ENCODE assay signal across 8 mouse cellular contexts in the genomic region with DNA sequence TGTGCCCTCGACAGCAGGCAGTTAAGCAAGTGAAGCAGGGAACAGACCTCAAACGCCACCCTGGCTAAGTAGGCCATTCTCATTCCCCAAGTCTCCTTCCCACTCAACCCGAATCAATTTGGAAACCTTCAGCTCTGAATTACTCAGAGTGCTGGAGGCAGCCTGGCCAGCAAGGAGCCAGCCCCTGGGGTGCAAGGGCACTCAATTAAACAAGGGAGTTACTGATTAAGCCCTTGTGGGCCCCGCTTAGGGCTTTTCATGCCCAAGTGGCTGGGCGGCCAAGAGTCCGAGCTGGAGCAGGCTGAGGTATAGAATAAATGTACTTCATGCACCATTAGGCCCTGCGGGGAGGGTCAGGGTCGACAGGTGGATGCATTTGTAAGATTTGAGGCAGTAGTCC. TPM values are rescaled to one million over a fixed set of nuclear protein-coding genes. Genes with fewer than 3 reads are reported as not detected.
DNase-seq lines count a peak whose midpoint lies in the region; ATAC-seq and TF ChIP-seq lines count a peak whose summit lies in the region.
"Had no signal": no experiment of that assay in that cellular context is flagged by ENCODE, and none has a peak within 500 bp of the region (broad histone marks: within the 10 kb centered on the region; RNA-seq: fewer than 3 reads in every experiment).

No protein-coding gene starts in this region.

- H3K9me3 ChIP-seq in embryonic facial prominence, embryonic 14.5 days (ENCODE audit: control insufficient read depth, low read length), result no peaks in the 10 kb centered on the region

- H3K9ac ChIP-seq in embryonic facial prominence, embryonic 14.5 days (ENCODE audit: low read depth, low read length), result no peak overlapping the region

- no peaks in the 10 kb centered on the region for H3K4me1 ChIP-seq in lung, adult 2 months (ENCODE audit: control insufficient read depth, insufficient read depth, low read length)
- H3K4me1 ChIP-seq in embryonic facial prominence, embryonic 14.5 days (ENCODE audit: control insufficient read depth, insufficient read depth, low read length), result no peaks in the 10 kb centered on the region

- H3K27me3 ChIP-seq in embryonic facial prominence, embryonic 14.5 days (replicated peaks; ENCODE audit: control insufficient read depth, insufficient read depth, low read length), result no peaks in the 10 kb centered on the region

- no peak overlapping the region for H3K4me3 ChIP-seq in lung, adult 2 months (replicated peaks; ENCODE audit: extremely low read depth, low read depth, low read length)
- H3K4me3 ChIP-seq in embryonic facial prominence, embryonic 14.5 days (ENCODE audit: low read depth, low read length), result no peak overlapping the region

- peak; percentile 14 to 33 for DNase-seq in lung, adult 18-20 months
- no peak for DNase-seq in lung, adult 2 months
- peak; percentile 25 for DNase-seq in embryonic facial prominence, embryonic 14.5 days (ENCODE audit: low spot score)
- DNase-seq in kidney, adult 18-20 months, result peak; percentile 86
- DNase-seq in lung, postnatal 14 days, result peak; percentile 7
- no peak for DNase-seq in thymus, postnatal 36 days
- no peak for DNase-seq in spleen, postnatal 10 days (ENCODE audit: low spot score in 2 of 2)
- DNase-seq: gastrocnemius, postnatal 36 days had no signal

- no peak for TF ChIP-seq POLR2A in lung, adult 2 months (IDR thresholded peaks at IDR 0.05; ENCODE audit: borderline replicate concordance, extremely low read depth, low read depth, low read length)

- no peaks in the 10 kb centered on the region for H3K36me3 ChIP-seq in embryonic facial prominence, embryonic 14.5 days (ENCODE audit: control insufficient read depth, insufficient read depth, low read length)

- H3K4me2 ChIP-seq in embryonic facial prominence, embryonic 14.5 days (ENCODE audit: low read depth, low read length), result no peak overlapping the region

- no peak for TF ChIP-seq CTCF in lung, adult 2 months (IDR thresholded peaks at IDR 0.05; ENCODE audit: insufficient read depth, low read length)

- WGBS in lung, adult 2 months, result 67% methylated on average over 8 of the region's 8 CpGs
- 48% methylated on average over 8 of the region's 8 CpGs for WGBS in embryonic facial prominence, embryonic 14.5 days

- H3K27ac ChIP-seq in embryonic facial prominence, embryonic 14.5 days (replicated peaks; ENCODE audit: low read depth, low read length), result no peak overlapping the region

- ATAC-seq in embryonic facial prominence, embryonic 14.5 days (ENCODE audit: low read depth), result no peak; the same call in 1 of the 2 replicates

RNA-seq across cellular contexts. Expression of gene Tfcp2l1, which starts 44.5 kb away (rescaled TPM):
- polyA plus RNA-seq in lung, adult 2 months (2012; rRNA removed), result 18.5 and 29.1 TPM in 2 replicates
- polyA plus RNA-seq in embryonic facial prominence, embryonic 14.5 days (2014; fragmentation: Nextera tagmentation; extraction: Ambion mirVana), result 1.4 and 2.8 TPM in 2 replicates

Comparison
In these comparisons a context has a peak if more than half of its experiments do, and no peak if none do; other contexts are left out.
1. DNase-seq: peak in lung, adult 18-20 months (2 of 2), embryonic facial prominence, embryonic 14.5 days (single experiment), kidney, adult 18-20 months (single experiment) and lung, postnatal 14 days (single experiment); none in lung, adult 2 months (single experiment), thymus, postnatal 36 days (0 of 2) and spleen, postnatal 10 days (0 of 2).